Mouse (Mus musculus): ENCODE results near the gene Kirrel2. TPM values are rescaled to one million over a fixed set of nuclear protein-coding genes. Genes with fewer than 3 reads are reported as not detected.

Gene Kirrel2
- polyA plus RNA-seq, 1 experiment, result 0.15 TPM

GRCm38 (mm10) chr7:30434238-30434637 lies 23.3 kb downstream of the Kirrel2 start:
- Histone ChIP-seq H3K27me3 (ENCODE audit: control insufficient read depth, insufficient read depth, low read length) (no peaks in the 10 kb centered on the region; the same call in 1 of the 2 replicates), H3K36me3 (ENCODE audit: control insufficient read depth, insufficient read depth, low read length) (no peaks in the 10 kb centered on the region), H3K27ac (ENCODE audit: control insufficient read depth, insufficient read depth, low read length) (no peak overlapping the region), H3K4me3 (ENCODE audit: control insufficient read depth, insufficient read depth, low read length) (no peak overlapping the region), H3K4me1 (replicated peaks; ENCODE audit: control insufficient read depth, insufficient read depth, low read length) (no peaks in the 10 kb centered on the region)
- WGBS, result 3% methylated on average over 10 of the region's 10 CpGs
- TF ChIP-seq CTCF (IDR thresholded peaks at IDR 0.05; ENCODE audit: borderline replicate concordance, control insufficient read depth, extremely low read depth, insufficient read depth, low read length, poor library complexity) (no peak), POLR2A (IDR thresholded peaks at IDR 0.05; ENCODE audit: control insufficient read depth, extremely low read depth, insufficient read depth, low read length, poor library complexity) (no peak)
- peak; percentile 40 for DNase-seq

- no peak for TF ChIP-seq POLR2A (IDR thresholded peaks at IDR 0.05; ENCODE audit: control insufficient read depth, extremely low read depth, insufficient read depth, low read length, poor library complexity)
- no peak for TF ChIP-seq CTCF (IDR thresholded peaks at IDR 0.05; ENCODE audit: borderline replicate concordance, control insufficient read depth, extremely low read depth, insufficient read depth, low read length, poor library complexity)
- H3K27ac ChIP-seq (ENCODE audit: control insufficient read depth, insufficient read depth, low read length), result no peak overlapping the region
- no peaks in the 10 kb centered on the region; the same call in 1 of the 2 replicates for H3K27me3 ChIP-seq (ENCODE audit: control insufficient read depth, insufficient read depth, low read length)
- no peak overlapping the region for H3K4me3 ChIP-seq (ENCODE audit: control insufficient read depth, insufficient read depth, low read length)
- 6% methylated on average over 3 of the region's 3 CpGs for WGBS
- peak; percentile 75 for DNase-seq
- no peaks in the 10 kb centered on the region for H3K4me1 ChIP-seq (replicated peaks; ENCODE audit: control insufficient read depth, insufficient read depth, low read length)
- H3K36me3 ChIP-seq (ENCODE audit: control insufficient read depth, insufficient read depth, low read length), result peaks cover 21% of the 10 kb centered on the region
Observed at GRCm38 (mm10) chr7:30431793-30432192, 25.7 kb downstream of the Kirrel2 start.

GRCm38 (mm10) chr7:30430191-30430590 lies 27.3 kb downstream of the Kirrel2 start:
- Histone ChIP-seq H3K4me3 (ENCODE audit: control insufficient read depth, insufficient read depth, low read length) (no peak overlapping the region), H3K27me3 (ENCODE audit: control insufficient read depth, insufficient read depth, low read length) (no peaks in the 10 kb centered on the region), H3K4me1 (replicated peaks; ENCODE audit: control insufficient read depth, insufficient read depth, low read length) (no peaks in the 10 kb centered on the region), H3K36me3 (ENCODE audit: control insufficient read depth, insufficient read depth, low read length) (peaks cover 34% of the 10 kb centered on the region), H3K27ac (ENCODE audit: control insufficient read depth, insufficient read depth, low read length) (no peak overlapping the region)
- TF ChIP-seq CTCF (IDR thresholded peaks at IDR 0.05; ENCODE audit: borderline replicate concordance, control insufficient read depth, extremely low read depth, insufficient read depth, low read length, poor library complexity), result no peak
- no peak for TF ChIP-seq POLR2A (IDR thresholded peaks at IDR 0.05; ENCODE audit: control insufficient read depth, extremely low read depth, insufficient read depth, low read length, poor library complexity)
- WGBS, result 71% methylated on average over 2 of the region's 2 CpGs
- DNase-seq, result no peak

GRCm38 (mm10) chr7:30429327-30429726 lies 28.2 kb downstream of the Kirrel2 start:
- H3K27me3 ChIP-seq (ENCODE audit: control insufficient read depth, insufficient read depth, low read length), result no peaks in the 10 kb centered on the region
- no peak for DNase-seq
- TF ChIP-seq POLR2A (IDR thresholded peaks at IDR 0.05; ENCODE audit: control insufficient read depth, extremely low read depth, insufficient read depth, low read length, poor library complexity) (no peak), CTCF (IDR thresholded peaks at IDR 0.05; ENCODE audit: borderline replicate concordance, control insufficient read depth, extremely low read depth, insufficient read depth, low read length, poor library complexity) (no peak)
- H3K27ac ChIP-seq (ENCODE audit: control insufficient read depth, insufficient read depth, low read length), result no peak overlapping the region
- peaks cover under 1% of the 10 kb centered on the region; the same call in 1 of the 2 replicates for H3K4me1 ChIP-seq (replicated peaks; ENCODE audit: control insufficient read depth, insufficient read depth, low read length)
- peaks cover 40% of the 10 kb centered on the region for H3K36me3 ChIP-seq (ENCODE audit: control insufficient read depth, insufficient read depth, low read length)
- no peak overlapping the region for H3K4me3 ChIP-seq (ENCODE audit: control insufficient read depth, insufficient read depth, low read length)

- Histone ChIP-seq H3K36me3 (ENCODE audit: control insufficient read depth, insufficient read depth, low read length) (peaks cover 38% of the 10 kb centered on the region), H3K27me3 (ENCODE audit: control insufficient read depth, insufficient read depth, low read length) (no peaks in the 10 kb centered on the region), H3K4me1 (replicated peaks; ENCODE audit: control insufficient read depth, insufficient read depth, low read length) (peaks cover 31% of the 10 kb centered on the region), H3K27ac (ENCODE audit: control insufficient read depth, insufficient read depth, low read length) (peak overlapping the region; percentile 97), H3K4me3 (ENCODE audit: control insufficient read depth, insufficient read depth, low read length) (peak overlapping the region; percentile 82)
- 4% methylated on average over 23 of the region's 23 CpGs for WGBS
- peak; percentile 75 for DNase-seq
- TF ChIP-seq POLR2A (IDR thresholded peaks at IDR 0.05; ENCODE audit: control insufficient read depth, extremely low read depth, insufficient read depth, low read length, poor library complexity), result peak; percentile 74
- TF ChIP-seq CTCF (IDR thresholded peaks at IDR 0.05; ENCODE audit: borderline replicate concordance, control insufficient read depth, extremely low read depth, insufficient read depth, low read length, poor library complexity), result peak; percentile 35; the same call in 1 of the 2 replicates
Observed at GRCm38 (mm10) chr7:30423071-30423641, 34.3 kb downstream of the Kirrel2 start.

- no peak for DNase-seq
- Histone ChIP-seq H3K27ac (ENCODE audit: control insufficient read depth, insufficient read depth, low read length) (peak overlapping the region; percentile 97), H3K4me3 (ENCODE audit: control insufficient read depth, insufficient read depth, low read length) (peak overlapping the region; percentile 82), H3K36me3 (ENCODE audit: control insufficient read depth, insufficient read depth, low read length) (peaks cover 33% of the 10 kb centered on the region), H3K4me1 (replicated peaks; ENCODE audit: control insufficient read depth, insufficient read depth, low read length) (peaks cover 37% of the 10 kb centered on the region), H3K27me3 (ENCODE audit: control insufficient read depth, insufficient read depth, low read length) (no peaks in the 10 kb centered on the region)
- under 1% methylated on average over 9 of the region's 9 CpGs for WGBS
- TF ChIP-seq CTCF (IDR thresholded peaks at IDR 0.05; ENCODE audit: borderline replicate concordance, control insufficient read depth, extremely low read depth, insufficient read depth, low read length, poor library complexity), result no peak
- no peak for TF ChIP-seq POLR2A (IDR thresholded peaks at IDR 0.05; ENCODE audit: control insufficient read depth, extremely low read depth, insufficient read depth, low read length, poor library complexity)
Observed at GRCm38 (mm10) chr7:30422560-30422959, 34.9 kb downstream of the Kirrel2 start.
